Mouse (Mus musculus): Measurements from ENCODE around the gene 4930518I15Rik.

DNA sequence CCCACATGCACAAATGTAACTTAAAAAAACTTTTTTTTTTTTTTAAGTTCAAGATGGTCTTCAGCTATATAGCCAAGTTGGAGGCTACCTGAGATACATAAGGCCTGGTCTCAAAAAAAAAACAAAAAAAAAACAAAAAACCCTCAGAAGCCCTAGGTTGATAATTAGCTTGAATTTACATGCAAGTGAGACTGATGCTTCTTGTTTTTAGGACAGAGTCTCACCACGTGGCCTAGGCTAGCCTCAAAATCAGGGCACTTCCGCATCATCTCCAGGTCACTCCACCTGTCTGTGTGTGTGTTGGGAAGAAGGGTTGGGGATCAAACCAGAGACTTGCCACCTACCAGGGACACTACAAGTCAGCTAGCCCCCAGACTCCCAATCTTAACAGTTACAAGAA is at the start of gene 4930518I15Rik:
- TF ChIP-seq EP300 (IDR thresholded peaks at IDR 0.05; ENCODE audit: low read depth) (no peak), CTCF (IDR thresholded peaks at IDR 0.05; ENCODE audit: low read depth) (no peak)
